Mouse (Mus musculus): Measurements from ENCODE around the gene Cyp2f2. TPM values are rescaled to one million over a fixed set of nuclear protein-coding genes. Genes with fewer than 3 reads are reported as not detected.

Cyp2f2 gene
- total RNA-seq, 2 experiments from 2014 or later, result 1.5 to 1.9 TPM

DNA sequence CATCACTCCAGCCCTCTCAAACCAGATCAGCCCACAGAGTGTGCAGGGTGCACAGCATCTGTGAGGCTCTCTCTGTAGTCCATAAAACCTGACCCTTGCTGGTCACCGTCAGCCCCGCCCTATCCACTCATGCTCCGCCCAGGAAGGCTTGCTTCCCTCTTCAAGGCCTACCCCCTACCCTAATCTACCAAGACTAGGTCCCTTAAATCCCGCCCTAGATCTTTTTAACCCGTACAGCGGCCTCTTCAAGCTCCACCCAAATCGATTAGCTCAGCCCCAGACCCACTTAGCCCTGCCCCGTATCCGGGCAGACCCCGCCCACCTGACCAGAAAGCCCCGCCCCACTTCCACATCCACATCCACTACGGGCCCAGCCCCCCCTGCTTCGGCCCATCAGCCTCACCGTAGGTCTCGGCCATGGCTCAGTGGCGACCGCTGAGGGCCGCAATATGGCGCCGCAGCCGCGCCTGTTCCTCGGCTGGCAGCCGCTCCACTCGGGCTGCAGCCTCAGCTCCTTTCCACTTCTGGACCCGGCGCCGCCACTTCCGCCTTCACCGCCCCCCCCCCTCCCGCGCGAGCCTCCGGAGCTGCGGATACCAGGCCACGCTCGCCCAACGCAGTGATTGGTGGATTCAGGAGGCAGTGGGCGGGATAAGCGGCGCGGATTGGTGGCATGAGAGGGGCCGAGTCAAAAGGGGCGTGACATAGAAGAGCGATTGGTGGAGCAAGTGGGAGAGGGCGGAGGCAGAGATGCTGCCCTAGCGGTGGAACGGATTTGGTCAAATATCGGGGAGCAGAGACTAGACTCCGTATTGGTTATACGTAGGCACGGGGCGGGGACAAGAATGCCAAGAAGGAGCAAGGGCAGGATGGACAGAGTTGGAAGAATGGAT, 58.9 kb downstream of the Cyp2f2 start, which contains the start of gene Rab4b:
Gene Rab4b (minus strand): TSS at position 573 of the 893 bp plus-strand sequence.
- DNase-seq (ENCODE audit: low spot score), result peak; percentile 100

DNA sequence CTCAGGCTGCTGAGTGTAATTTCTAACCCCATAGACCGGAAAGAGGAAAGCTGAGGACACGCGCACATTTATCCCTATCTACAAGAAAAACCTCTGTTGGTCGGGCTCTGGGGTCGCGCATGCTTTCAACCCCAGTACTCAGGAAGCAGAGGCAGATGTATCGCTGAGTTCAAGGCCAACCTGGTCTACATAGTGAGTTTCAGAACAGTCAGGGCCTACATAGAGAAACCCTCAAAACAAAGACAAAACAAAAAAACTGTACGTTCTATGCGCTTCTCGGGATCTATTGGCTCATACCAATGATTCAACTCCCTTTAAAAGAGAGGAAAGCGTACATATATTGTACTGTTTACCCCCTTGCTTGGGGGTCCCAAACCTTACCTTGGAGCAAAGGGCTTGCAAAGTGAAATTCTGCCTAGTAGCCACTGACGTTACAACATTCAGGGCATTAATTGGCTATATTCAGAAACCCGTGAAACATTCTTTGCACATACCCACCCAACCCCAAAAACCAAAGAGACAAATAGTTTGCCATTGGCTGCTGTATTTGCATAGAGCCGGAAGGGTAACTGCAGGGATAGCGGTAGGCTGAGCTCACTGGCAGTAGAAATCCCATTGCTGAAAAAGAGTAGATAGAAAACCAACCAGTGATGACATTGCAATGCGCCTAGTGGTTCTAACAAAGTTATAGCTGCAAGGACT, 59.7 kb downstream of the Cyp2f2 start:
- DNase-seq (ENCODE audit: low spot score), result no peak

DNA sequence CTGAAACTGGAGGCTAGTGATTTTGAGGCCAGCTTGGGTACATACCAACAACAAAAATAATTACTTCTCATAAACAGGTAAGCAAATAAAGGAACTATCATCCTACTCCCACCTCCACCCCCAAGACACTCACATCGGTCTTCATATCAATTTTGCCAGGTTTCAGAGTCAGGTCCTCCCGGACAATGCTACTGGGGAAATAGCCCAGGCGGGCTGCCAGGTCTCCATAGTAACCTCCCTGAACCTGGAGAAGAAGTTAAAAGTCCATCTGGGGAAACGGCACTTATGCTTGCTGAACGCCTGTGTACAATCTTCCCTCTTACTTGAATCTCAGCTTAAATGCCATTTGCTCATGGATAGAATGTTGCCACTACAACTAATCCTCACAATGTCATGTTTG, 60.3 kb downstream of the Cyp2f2 start:
- DNase-seq (ENCODE audit: low spot score), result peak; percentile 42

DNA sequence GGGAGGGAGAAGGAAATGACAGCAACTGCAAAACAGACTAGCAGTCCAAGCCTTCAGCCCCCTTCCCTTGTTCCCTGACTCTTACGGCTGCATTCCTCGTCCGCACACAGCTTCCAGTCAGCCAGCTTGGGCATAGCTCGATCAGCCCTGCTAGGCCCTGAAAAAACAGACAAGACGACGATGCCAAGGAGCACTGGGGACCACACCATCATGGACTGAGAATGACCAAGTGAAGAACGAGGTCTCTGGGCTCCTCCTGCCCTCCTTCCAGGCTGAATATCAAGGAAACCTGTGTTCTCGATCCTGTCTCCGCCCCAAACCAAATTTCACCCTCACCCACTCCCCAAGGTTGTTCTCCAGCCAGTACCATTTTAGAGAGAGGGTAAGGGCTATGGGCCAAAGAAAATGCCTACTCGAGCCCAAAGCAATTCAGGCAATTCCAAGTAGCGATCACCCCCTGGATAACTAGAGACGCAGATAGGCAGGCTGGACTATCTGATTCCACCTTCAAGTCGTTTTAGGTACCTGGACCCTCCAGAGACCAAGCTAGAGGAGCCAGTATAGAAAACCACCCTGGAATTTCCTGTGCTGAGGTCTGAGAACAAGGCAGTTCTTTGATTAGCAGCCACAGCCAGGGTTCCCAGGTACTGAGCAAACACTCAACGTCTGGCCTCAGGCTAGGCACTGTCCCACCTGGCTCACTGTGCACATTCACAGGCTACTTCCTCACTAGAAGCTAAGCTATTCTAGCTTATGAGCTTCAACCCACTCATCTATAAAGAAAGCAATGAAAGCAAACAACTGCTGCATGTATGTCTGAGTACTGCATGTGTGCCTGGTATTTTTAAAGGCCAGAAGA, 61.4 kb downstream of the Cyp2f2 start, which contains the start of the genes Gm21983 and Mia:
Gene Gm21983 (minus strand): TSS at position 250 of the 859 bp plus-strand sequence.
Gene Mia (minus strand): TSS at position 321 of the 859 bp plus-strand sequence.
- DNase-seq (ENCODE audit: low spot score), result no peak

DNA sequence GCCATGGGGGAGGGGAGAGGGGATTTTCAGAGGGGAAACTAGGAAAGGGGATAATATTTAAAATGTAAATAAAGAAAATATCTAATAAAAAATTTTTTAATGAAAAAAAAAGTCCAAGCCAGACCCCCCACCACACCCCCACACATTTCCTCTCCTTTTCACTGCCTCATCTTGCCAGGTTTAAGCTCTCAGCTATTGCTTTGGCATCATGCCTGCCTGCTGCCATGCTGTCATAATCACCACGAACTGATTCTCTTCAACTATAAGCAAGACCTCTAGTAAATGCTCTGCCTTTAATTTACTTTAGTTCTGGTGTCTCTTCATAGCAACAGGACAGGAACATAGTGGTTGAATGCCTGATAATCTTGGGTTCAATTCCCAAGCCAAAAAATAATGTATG, 62.8 kb downstream of the Cyp2f2 start:
- DNase-seq (ENCODE audit: low spot score), result no peak

Small RNAs within 50 kb of the gene (microRNA-seq; reads per million reads assigned to microRNA genes)
- gene Mir3101, result not detected

Other genes with a start within 250 kb of the Cyp2f2 start
- gene Cyp2a22, start 180.5 kb upstream of the Cyp2f2 start, total RNA-seq (2021), result not detected
- gene Cyp2a12, start 90.8 kb upstream of the Cyp2f2 start, total RNA-seq (2021), result under 1 TPM; 0.09 to 0.26 TPM
- not detected for gene Cyp2t4, start 33.8 kb downstream of the Cyp2f2 start, total RNA-seq (2021)
- gene Egln2, start 46.9 kb downstream of the Cyp2f2 start, total RNA-seq (2021), result 100 to 1,000 TPM; 107 to 108 TPM
- gene Rab4b, start 59.0 kb downstream of the Cyp2f2 start, total RNA-seq (2021), result 1 to 10 TPM; 6.0 to 6.1 TPM
- gene Gm21983, start 61.2 kb downstream of the Cyp2f2 start, total RNA-seq (2021), result under 1 TPM in 1 of 2 experiments, not detected in 1; 0.21 TPM
- gene Mia, start 61.2 kb downstream of the Cyp2f2 start, total RNA-seq (2021), result not detected
- 10 to 100 TPM; 14.3 to 14.6 TPM for gene BC024978, start 75.9 kb downstream of the Cyp2f2 start, total RNA-seq (2021)
- gene Snrpa, start 76.4 kb downstream of the Cyp2f2 start, total RNA-seq (2021), result 10 to 100 TPM; 27.5 to 33.0 TPM
- gene Itpkc, start 108.8 kb downstream of the Cyp2f2 start, total RNA-seq (2021), result 1 to 10 TPM; 3.8 to 4.2 TPM
- gene Coq8b, start 113.1 kb downstream of the Cyp2f2 start, total RNA-seq (2021), result 1 to 10 TPM; 2.6 to 2.9 TPM
- 1 to 10 TPM; 2.2 to 2.8 TPM for gene Numbl, start 138.5 kb downstream of the Cyp2f2 start, total RNA-seq (2021)
- gene Ltbp4, start 217.8 kb downstream of the Cyp2f2 start, total RNA-seq (2021), result 10 to 100 TPM; 55.8 to 66.9 TPM
- gene Shkbp1, start 236.1 kb downstream of the Cyp2f2 start, total RNA-seq (2021), result 1 to 10 TPM; 2.2 to 3.0 TPM
- gene Gm20479, start 237.5 kb downstream of the Cyp2f2 start, total RNA-seq (2021), result under 1 TPM in 1 of 2 experiments, not detected in 1; 0.57 TPM

Data from gastrocnemius, adult 18-20 months (tissue).